Mouse (Mus musculus) kidney, adult 2 months (tissue): ENCODE measurements around the gene Hdgfl3. TPM values are rescaled to one million over a fixed set of nuclear protein-coding genes. Genes with fewer than 3 reads are reported as not detected.

Experiments
- DNase-seq: peaks from one replicate; pipeline ENCODE4 v3.0.0; 2021
- H3K27ac ChIP-seq: fragments of 200-500 bp; 2 replicates; pipeline ENCODE4 v1.5.1; 2012; ENCODE audit warnings: low read depth, low read length, control low read depth, inconsistent platforms; ENCODE audit not compliant: insufficient read depth
- H3K27me3 ChIP-seq: fragments of 200-500 bp; replicated peaks from 2 replicates; pipeline ENCODE4 v1.6.1; 2012; ENCODE audit warnings: mild to moderate bottlenecking, moderate library complexity, low read length, inconsistent platforms; ENCODE audit not compliant: control insufficient read depth, insufficient read depth
- H3K36me3 ChIP-seq: fragments of 200-500 bp; 2 replicates; pipeline ENCODE4 v1.6.1; 2012; ENCODE audit warnings: mild to moderate bottlenecking, moderate library complexity, low read length, inconsistent platforms; ENCODE audit not compliant: control insufficient read depth, insufficient read depth
- H3K4me1 ChIP-seq: fragments of 200-500 bp; 2 replicates; pipeline ENCODE4 v1.6.1; 2011; ENCODE audit warnings: low read length; ENCODE audit not compliant: control insufficient read depth, insufficient read depth
- H3K4me3 ChIP-seq: fragments of 200-500 bp; 2 replicates; pipeline ENCODE4 v1.5.1; 2011; ENCODE audit warnings: mild to moderate bottlenecking, low read depth, low read length, control low read depth; ENCODE audit not compliant: insufficient read depth
- CTCF ChIP-seq: fragments of 200-500 bp; conservative IDR thresholded peaks from 2 replicates; pipeline ENCODE4 v1.5.1; 2011; ENCODE audit warnings: low read depth, mild to moderate bottlenecking, control low read depth, low read length, moderate library complexity, mixed read lengths; ENCODE audit not compliant: insufficient read depth, insufficient read length
- POLR2A ChIP-seq: fragments of 200-500 bp; IDR thresholded peaks from one replicate; pipeline ENCODE4 v1.6.1; 2011; ENCODE audit warnings: low read depth, low read length, control low read depth
- WGBS: fragments of 180-500 bp; shearing (Covaris S2); methylation state at CpG from one replicate; pipeline ENCODE4 v1.1.7; 2018; 5-methylcytosine and 5-hydroxymethylcytosine counted together
- polyA plus RNA-seq: library from polyadenylated mRNA; depleted of rRNA; stranded (reverse); fragments of >200 nt; gene quantifications from 2 replicates; pipeline ENCODE4 v1.2.3, GENCODE M21; 2012

Gene Hdgfl3
- polyA plus RNA-seq, 1 experiment: 1.5 TPM

DNA sequence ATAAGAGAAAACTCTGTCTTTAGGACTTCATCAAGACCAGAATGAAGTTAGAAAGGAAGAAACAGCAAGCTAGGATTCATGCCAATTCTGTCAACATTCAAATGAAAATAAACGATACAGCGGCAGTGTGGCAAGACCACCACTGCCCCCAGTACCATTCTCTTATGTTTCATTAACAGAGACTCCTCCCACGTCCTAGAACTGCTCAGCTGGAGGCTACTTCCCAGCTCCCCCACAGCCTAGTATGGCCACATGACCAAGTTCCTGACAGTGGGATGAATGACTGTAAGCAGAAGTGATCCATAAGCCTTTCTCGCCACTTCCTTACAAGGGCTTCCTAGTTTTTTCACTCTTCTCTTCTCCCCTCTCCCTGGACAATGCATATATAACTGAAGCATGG lies 30.2 kb downstream of the Hdgfl3 start:
- Histone ChIP-seq H3K27me3 (no peaks in the 10 kb centered on the region), H3K36me3 (no peaks in the 10 kb centered on the region), H3K4me1 (no peaks in the 10 kb centered on the region), H3K27ac (no peak overlapping the region), H3K4me3 (no peak overlapping the region)
- WGBS: 39% methylated on average over 4 of the region's 4 CpGs
- no peak for DNase-seq
- TF ChIP-seq CTCF: no peak
- TF ChIP-seq POLR2A: no peak

GRCm38 (mm10) chr7:81899361-81899760 lies 34.9 kb downstream of the Hdgfl3 start:
- Histone ChIP-seq H3K4me3 (peak overlapping the region; percentile 22), H3K27me3 (no peaks in the 10 kb centered on the region), H3K4me1 (no peaks in the 10 kb centered on the region), H3K36me3 (no peaks in the 10 kb centered on the region), H3K27ac (no peak overlapping the region)
- DNase-seq: no peak
- 52% methylated on average over 11 of the region's 11 CpGs for WGBS
- TF ChIP-seq POLR2A (no peak), CTCF (no peak)

DNA sequence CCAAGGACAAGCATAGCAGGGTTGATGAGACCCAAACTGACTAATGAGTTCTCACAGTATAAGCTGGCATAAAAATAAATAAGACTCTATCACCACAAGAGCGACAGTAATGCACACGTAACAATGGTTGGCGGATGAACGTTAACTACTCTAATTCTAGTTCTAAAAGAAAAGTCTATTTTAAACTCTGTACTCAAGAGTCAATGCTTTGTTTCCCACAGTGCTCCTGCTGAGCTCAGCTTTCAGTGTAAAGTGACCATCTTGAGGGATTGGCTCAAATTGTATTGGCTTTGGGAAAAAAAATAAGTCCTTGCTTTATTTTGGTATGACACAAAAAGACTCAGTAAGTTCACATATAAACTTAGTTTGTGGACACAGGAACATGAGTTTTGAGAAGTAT lies 49.1 kb downstream of the Hdgfl3 start:
- Histone ChIP-seq H3K27ac (no peak overlapping the region), H3K27me3 (no peaks in the 10 kb centered on the region), H3K4me1 (no peaks in the 10 kb centered on the region), H3K4me3 (no peak overlapping the region), H3K36me3 (no peaks in the 10 kb centered on the region)
- no peak for DNase-seq
- WGBS: 92% methylated on average over 4 of the region's 4 CpGs
- TF ChIP-seq POLR2A: no peak

DNA sequence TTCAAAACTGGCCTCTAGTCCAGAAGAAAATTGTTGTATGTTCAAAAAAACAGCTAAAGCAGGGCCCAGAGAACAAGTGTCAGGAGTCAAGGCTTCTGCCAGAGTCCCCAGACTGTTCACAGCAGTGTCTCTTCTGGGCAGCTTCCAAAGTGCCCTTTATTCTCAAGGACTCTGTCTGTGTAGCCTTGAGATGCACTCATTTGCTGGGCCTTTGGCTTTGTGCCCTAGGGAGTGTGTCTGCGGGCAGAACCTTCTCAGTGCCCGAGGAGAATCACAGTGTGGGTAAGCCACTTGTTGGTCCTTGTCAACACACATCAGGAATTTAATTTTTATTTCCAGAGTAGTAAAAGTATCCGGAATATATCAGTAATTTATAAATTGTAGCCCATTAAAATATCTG lies 52.7 kb downstream of the Hdgfl3 start:
- H3K27me3 ChIP-seq: no peaks in the 10 kb centered on the region
- H3K27ac ChIP-seq: no peak overlapping the region
- WGBS: 64% methylated on average over 3 of the region's 3 CpGs
- H3K4me3 ChIP-seq: no peak overlapping the region
- DNase-seq: no peak
- TF ChIP-seq CTCF (no peak), POLR2A (no peak)
- H3K36me3 ChIP-seq: no peaks in the 10 kb centered on the region
- no peaks in the 10 kb centered on the region for H3K4me1 ChIP-seq

DNA sequence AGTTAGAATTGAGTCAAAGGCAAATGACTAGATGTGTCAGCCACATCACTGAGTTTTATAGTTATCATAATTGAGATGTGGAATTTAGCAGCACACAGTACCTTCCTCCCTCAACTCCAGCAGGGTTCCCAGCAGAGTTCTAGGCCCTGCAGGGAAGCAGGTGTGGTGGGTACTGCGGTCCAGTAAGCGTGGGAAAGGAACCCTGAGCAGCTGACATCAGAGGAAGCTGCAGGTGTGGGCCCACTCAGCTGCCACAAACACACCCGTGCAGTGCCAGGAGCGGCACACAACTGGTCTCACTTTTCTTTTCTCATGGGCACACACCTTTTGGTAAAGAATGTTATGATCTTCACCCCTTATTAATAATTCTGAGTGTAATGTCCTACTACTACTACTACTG lies 53.5 kb downstream of the Hdgfl3 start:
- Histone ChIP-seq H3K36me3 (no peaks in the 10 kb centered on the region), H3K27ac (no peak overlapping the region), H3K27me3 (no peaks in the 10 kb centered on the region), H3K4me1 (no peaks in the 10 kb centered on the region), H3K4me3 (no peak overlapping the region)
- no peak for TF ChIP-seq CTCF
- TF ChIP-seq POLR2A: no peak
- WGBS: 81% methylated on average over 4 of the region's 4 CpGs
- no peak for DNase-seq

DNA sequence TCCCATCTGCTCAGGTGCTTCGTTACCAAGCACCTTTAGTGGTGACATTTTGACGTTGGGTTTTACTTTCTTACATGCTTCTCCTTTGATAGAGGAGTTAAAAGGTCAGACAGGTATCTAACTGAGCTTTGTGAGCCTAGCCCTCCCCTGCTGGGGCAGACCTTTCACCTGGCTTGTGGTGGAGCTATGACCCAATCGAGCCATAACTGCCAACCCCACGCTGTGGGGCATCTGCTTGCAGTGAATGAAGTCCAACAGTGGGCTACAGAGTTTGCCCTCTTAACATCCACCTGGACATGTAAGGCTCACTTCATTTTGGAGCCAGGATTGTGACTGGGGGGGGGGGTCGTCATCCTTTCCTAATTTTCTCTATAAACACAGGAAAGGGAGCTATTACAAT lies 54.0 kb downstream of the Hdgfl3 start:
- DNase-seq: no peak
- Histone ChIP-seq H3K4me1 (no peaks in the 10 kb centered on the region), H3K36me3 (no peaks in the 10 kb centered on the region), H3K27me3 (no peaks in the 10 kb centered on the region), H3K4me3 (no peak overlapping the region), H3K27ac (no peak overlapping the region)
- TF ChIP-seq POLR2A: no peak
- no peak for TF ChIP-seq CTCF
- 81% methylated on average over 5 of the region's 5 CpGs for WGBS

DNA sequence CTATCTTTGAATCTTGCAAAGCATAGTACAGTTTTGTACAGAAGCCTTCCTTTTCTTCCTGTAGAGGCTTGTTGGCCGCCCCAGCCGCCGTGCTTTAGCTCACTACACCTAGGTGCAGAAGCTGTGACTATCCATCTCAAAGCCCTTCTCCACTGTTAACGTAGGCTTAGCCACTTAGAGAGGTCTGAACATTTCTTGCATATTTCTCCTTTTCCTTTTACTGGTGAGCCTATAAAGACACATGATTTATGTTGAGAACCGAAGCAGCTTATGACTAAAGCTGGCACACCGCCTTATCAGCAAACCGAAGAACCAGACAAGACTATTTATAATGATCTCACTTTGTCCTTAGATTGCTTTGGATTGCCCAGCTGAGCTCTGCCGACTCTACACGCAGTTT lies 58.9 kb downstream of the Hdgfl3 start:
- WGBS: 51% methylated on average over 9 of the region's 9 CpGs
- DNase-seq: peak; percentile 36

GRCm38 (mm10) chr7:81874636-81875035 lies 59.6 kb downstream of the Hdgfl3 start:
- TF ChIP-seq POLR2A: no peak
- no peak for TF ChIP-seq CTCF
- Histone ChIP-seq H3K36me3 (no peaks in the 10 kb centered on the region), H3K4me3 (no peak overlapping the region), H3K27me3 (no peaks in the 10 kb centered on the region), H3K27ac (no peak overlapping the region), H3K4me1 (no peaks in the 10 kb centered on the region)
- 48% methylated on average over 6 of the region's 6 CpGs for WGBS
- peak; percentile 63 for DNase-seq

More for the DNA sequence above, 58.9 kb downstream of the Hdgfl3 start:
- Histone ChIP-seq H3K27ac (no peak overlapping the region), H3K36me3 (no peaks in the 10 kb centered on the region), H3K4me3 (no peak overlapping the region), H3K4me1 (no peaks in the 10 kb centered on the region), H3K27me3 (no peaks in the 10 kb centered on the region)
- TF ChIP-seq CTCF (no peak), POLR2A (no peak)
